Mouse (Mus musculus): ENCODE results near the gene Galntl6.

Galntl6 gene

DNA sequence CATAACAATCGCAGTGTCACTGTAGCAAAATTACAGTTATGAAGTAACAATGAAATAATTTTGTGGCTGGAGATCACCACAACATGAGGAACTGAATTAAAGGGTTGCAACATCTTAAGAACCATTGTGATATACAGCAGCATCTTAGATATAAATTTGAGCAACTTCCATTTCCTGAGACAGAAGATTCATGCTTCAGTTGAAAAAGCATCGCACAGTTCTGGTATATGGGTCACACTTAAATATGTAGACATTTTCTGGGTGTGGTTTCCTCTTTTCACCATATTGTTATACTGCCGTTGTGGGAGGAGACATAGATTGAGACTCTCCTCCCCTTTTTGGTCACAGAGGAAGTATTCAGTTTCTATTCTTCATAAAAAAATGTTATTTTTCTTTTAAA is 667.6 kb downstream of the Galntl6 start:
- DNase-seq, result no peak

DNA sequence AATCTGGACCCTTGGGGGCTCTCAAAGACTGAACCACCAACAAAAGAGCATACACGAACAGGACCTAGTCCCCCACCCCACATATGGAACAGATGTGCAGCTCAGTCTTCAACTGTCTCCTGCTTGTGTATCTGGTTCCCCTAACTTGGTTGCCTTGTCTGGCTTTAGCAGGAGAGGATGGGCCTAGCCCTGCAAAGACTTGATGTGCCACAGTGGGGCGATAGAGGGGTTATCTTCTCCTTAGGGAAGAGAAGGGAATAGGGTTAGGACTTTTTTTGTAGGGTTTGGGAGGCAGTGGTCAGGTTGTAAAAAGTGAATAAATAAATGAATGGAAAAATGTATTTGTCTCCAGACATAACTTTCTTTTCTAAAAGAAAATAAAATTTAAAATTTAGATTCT is 678.2 kb downstream of the Galntl6 start:
- DNase-seq, result no peak

DNA sequence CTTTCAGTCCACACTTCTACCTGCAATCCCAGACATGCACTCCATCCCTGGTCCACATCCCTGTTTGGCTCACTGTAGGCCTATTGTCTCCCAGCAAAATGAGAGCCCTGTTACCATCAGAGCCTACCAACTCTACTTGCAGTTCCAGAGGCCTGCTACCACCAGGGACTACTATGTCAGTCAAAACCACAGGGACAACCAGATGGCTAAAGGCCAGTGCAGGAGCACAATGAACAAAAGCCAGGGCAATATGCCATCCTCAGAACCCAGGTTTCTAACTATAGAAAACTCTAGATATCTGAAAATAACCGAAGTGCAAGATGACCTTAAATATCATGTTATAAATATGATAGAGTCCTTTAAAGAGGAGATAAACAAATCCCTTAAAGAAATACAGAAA is 683.7 kb downstream of the Galntl6 start:
- DNase-seq, result no peak

DNA sequence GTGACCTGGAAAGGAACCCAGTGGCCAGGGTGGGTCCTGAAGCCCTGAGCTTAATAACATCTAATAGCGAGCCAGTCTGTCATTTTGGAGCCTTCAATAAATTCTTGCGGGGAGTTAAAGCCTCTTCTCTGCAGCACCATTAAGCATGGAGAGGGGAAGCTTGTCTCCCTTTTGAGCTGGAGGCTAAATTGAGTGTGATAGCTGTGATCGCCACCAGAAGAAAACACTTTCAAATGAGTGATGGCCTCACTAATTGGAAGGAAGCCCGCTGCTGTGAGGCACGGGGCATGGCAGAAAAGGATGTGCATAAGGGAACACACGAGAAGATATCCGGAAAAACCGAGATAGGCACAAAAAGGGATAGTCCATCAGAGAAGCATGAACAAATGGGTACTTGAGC is 694.6 kb downstream of the Galntl6 start:
- DNase-seq, result no peak

DNA sequence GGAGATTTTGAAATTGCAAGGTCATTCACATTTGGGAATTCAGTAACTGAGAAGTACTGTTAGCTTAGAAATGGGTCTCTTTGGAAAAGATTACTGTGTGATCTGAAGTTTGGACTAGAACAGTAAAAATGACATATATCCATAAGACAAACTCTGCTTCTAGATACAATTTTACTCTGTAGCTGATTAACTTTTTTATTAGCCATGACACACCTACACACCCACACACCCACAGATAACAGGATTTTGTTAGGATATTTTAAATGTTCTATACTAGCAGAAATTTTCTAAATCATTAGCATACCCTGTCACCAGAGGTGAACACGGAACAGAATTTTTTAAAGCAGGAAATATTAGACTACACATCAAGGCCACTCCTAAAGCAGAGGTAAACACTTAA is 722.7 kb downstream of the Galntl6 start:
- no peak for DNase-seq

DNA sequence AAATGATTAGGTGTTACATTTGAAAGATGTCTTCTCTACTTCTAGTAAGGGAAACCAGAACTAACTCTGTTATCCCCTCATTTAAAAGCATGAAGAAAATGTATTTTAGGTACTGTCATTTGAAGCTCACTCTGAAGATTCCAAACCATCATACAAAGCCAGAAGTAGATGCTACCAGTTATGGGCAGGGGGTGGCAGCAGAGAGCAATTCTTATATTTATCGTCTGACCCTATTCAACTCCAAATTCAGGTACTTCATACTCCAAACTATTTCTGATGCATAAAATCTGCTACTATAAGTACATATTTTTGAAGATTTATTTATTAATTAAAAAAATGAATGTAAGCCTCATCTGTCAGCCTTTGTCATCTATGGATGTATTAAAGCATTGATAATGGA is 765.5 kb downstream of the Galntl6 start:
- no peak for DNase-seq

DNA sequence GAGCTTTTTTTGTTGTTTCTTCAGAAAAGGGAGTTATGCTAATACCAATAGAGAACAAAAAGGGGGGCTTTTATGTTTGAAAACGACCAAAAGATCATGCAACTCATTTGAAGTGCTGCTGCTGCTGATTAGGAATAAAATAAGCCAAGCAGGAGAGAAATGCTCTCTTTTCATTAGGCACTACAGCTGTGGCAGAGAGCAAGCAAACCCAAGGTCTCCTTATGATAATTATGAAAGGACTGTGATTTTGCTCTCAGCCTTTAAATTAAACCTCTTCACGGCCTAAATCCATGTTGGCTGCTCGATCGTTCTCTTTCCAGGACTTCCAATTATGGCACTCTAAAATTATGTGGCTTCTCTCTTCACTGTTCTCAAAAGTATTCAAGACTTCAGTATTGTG is 825.7 kb downstream of the Galntl6 start:
- DNase-seq, result no peak

DNA sequence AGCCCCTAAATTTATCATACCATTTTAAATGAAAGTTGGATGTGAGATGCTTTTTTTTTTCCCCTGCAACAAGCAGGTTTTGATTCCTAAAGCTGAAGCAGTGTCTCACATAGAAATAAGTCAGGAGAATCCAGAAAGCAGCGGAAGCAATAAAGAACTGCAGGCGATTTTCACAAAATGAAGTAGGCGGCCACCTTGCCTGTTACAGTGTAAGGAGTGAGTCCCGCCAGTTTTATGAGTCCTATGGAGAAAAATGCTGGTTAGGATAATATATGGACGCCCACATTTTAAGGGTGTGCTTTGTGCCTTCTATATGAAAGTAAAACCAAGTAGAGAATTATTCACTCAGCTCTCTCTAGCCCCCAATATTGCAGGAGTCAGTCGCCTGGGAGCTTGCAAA is 827.5 kb downstream of the Galntl6 start:
- DNase-seq, result no peak

DNA sequence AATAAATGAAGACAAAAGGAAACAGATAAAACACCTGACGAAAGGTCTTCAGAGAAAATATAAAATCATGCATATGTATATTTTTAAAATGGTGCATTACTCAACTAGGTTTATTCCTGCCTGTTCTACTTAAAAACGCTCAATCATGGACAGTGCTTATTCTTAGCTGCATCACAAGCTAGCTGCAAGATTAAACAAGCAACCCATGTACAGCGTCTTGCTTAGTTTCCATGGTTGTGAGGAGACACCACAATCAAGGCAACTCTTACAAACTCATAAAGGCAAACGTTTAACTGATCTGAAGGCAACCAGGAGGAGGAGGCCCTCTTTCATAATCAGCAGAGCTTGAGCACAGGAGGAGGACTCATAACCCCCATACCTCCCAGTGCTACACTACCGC is 830.7 kb downstream of the Galntl6 start:
- no peak for DNase-seq

DNA sequence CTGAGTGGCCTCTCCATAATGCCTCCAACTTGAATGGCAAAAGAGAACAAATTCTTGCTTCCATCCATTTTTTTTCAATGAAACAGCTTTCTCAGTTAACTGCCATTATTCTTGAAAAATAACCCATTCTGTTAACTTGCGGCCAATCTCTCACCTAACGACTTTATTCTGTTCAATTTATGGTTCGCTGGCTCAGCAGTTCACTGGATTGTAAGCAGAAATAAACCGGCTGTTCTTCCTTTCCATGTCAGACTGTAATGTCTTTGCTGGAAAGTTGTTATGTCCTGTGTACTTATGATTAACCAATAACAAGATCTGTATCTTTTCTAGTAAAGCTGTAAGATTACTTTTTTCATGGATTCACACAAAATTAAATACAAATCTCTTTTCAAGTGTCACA is 837.8 kb downstream of the Galntl6 start:
- no peak for DNase-seq

DNA sequence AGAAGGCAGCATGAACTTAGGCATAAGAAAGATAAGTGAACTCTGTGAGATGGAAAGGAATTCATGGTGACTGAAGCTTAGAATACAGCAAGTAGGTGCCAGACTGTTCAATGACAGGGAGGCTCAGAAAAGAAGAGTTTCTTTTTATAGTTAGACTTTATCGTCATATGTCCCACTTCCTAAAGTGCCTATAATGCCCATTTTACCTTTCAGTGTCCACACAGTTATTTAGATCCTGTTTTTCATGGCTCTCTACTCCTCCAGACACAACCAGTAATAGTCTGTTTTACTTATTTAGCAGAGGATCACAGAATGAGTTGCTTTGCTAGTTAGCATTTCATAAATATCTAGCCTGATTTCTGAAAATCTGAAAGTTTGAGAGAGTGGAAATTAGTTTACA is 838.7 kb downstream of the Galntl6 start:
- DNase-seq, result no peak

DNA sequence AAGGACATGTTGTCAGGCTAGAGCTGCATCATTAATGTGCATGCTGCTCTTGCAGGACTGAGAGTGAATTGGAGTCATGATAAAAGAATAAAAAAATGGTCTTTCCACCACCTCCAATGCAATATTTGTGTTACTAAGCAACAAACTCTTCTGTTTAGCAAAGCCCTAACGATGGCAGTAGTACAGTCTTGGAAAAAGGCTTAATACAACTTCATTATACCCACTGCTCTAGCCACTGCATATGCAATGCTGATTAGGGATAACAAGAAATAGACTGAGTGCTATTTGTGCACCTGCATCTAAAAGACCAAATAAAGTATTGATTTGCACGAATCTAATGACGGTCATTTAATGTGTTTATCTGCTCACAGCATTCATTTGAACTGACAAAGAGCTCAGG is 880.2 kb downstream of the Galntl6 start:
- DNase-seq, result no peak

DNA sequence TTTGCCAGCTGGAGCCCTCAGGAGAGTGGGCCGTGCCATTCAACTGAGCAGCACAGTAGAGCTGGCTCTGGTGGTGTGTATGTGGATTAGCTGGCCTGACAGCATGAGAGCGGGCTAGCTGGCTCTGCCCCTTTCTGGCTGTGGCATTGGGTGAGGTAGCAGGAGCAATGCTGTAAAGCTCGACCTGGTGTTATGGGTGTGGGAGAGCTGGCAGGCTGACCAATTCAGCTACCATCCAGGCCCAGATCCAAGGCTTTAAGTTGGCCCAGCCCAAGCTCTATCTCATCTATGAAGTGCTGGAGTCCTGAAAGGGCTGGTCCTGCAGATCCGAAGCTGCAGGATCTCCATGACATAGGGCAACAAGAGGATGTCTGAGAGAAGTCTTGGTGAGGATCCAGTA is 886.9 kb downstream of the Galntl6 start:
- DNase-seq, result no peak

DNA sequence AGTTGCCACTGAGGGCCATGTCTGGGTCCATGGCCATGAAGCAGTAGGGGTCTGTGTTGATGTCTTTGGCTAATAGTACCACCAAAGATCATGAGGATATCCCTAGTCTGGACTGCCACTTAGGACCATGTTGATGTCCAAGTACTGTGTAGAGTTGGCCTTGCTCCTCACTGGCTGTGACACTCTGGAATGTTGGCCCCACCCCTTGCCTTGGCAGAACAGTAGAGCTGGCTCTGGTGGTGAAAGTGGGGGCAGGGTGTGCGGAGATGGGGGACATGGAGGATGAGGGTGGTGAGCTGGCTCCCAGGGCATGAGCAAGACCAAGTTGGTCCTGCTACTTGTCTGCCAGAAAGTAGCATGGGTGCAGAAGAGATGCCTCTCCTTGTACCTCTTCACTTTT is 887.3 kb downstream of the Galntl6 start:
- no peak for DNase-seq

DNA sequence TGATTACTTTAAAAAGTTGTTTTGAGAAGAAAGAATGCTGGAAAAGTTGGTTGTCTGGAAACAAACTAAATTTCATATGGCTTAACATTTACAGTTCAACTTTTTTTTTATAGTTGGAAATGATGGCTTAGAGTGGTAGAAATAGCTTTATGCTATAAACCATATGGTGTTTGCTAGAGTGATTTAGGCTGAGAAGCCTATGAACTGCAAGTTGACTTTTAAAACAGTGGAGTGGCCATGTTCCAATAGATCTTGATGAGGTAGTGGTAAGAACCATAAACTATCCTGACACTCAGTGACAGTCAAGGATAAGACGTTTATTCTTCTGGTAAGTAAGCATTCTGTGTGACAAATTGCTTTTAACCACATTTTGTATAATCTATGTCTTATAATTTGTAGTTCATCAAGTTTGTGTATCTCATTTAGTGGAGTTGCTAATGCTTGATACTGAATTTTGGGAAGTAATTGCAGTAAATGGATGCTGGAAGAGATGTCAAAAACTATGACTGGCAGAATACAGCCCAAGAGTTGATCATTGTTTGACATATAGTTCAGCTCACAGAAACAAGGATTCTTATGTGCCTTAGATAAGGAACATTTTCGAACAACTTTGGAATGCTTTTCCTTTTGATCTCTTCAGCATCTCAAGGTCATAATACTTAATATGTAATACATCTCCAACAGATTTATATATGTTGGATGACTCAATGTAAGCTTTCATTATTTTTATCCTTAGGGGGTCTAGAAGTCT is 888.8 kb downstream of the Galntl6 start:
- DNase-seq, result no peak

DNA sequence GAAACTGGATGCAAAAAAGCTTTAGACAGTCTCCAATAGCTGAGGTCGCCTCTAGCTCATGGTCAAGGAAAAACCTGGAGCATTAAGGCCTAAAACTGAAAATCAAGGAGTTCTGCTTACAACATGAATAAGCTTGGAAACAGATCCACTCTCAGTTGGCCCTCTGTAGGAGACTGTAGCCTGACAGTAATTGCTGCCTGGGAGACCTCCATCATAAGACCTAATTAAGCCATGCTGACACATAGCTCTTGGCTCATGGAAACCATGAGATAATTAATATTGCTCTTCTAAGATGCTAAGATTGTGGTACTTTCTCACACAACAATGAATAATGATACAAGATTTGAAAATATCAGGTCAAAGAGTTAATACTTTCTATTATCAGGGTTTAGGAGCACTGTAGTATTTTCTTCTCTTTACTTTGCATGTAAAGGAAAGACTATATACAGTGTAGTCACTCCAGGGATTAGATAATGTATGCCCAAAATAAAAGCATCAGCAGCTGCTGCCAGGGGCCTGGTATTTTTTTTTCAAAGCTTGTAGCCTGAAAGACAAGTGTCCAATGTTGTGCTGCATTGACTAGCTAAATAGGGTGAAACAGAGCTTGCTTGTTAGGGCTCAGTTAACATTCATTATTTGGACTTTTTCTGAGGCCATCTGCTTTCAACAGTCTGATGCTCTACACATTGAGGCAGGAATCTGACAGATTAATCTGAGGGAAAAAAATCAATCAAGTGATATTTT is 922.8 kb downstream of the Galntl6 start:
- DNase-seq, result no peak

DNA sequence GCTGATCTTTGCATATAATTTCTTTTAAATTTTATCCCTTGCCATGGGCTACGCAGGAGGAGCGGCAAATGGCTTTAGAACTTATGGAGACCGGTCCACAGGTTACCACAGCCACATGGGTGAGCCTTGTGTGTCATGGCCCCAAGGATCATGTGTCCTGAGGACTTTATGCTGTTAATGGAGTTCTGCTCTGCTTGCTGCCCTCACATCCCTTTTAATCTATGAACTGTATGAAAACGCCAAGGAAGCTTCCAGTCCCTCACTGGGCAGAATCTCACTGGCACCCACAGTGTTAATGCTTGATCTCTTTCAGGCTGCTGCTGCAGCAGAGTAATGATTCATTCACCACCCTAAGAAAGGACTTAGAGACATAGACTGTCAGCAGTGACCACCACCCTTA is 935.1 kb downstream of the Galntl6 start:
- DNase-seq, result no peak

DNA sequence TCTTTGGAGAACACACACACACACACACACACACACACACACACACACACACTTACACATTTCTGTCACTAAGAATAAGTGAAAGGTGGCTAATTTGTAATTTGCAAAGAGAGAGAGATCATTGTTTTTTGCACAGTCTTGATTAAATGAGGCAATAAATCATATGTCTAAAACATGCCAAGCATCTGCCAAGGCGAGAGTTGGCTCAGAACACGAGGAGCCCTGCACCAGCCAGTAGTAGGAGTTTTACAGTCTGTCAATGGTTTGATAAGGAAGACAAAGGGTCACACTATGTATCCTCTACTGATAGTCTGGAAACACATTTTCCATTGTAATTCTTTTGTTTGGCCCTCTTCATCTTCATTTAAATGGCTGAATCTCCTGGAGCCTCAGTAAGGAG is 938.3 kb downstream of the Galntl6 start:
- no peak for DNase-seq

DNA sequence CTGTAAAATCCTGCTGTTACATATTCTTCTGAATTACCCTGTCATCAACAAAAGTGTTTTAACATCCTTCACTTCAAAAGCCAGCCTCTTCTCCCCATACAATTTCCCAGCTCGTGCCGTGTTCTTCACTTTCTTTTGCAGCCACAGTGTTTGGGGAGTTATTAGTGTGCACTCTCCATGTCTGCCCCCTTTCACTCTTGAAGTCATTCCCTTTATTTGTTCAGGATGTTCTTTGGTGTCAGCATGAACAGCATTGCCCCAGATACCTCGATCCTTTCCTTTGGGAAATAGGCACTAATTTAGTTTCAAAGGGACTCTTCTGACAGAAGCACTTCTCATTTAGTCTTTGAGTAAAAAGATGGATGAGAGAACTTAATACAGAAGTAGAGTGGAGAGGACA is 939.6 kb downstream of the Galntl6 start:
- no peak for DNase-seq

DNA sequence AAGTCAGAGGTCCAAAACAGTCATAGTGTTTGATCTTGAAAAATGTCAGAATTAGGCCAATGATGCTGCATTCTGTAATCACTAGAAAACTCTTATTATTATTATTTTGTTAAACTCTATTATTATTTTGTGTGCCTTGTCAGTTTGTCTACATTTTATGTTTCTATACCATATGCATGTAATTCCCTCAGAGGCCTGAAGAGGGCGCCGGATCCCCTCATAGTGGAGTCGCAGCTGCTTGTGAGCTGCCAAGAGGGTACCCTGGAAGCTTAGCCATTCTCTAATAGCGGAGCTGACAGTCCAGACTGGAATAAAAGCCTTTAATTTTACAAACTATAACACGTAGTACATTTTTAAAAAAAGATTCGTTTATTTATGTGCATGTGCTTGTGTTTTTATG is 945.8 kb downstream of the Galntl6 start:
- no peak for DNase-seq

DNA sequence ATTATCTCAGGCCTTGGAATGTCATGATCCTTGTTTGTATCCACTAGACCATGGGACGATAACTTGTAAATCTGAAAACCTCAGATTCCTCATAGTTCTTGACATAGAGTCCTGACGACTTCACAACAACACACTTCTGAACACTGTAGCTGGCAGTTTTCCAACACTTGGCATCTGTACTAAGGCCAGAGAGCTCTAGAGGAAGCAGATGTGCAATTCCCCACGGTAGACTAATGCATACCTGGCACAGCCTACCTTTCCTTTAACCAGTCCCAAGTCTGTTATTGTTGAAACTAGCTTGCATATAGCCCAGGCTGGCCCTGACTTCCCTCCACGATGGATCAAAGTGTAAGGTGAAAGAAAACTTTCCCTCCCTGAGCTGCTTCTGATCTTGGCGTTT is 946.9 kb downstream of the Galntl6 start:
- no peak for DNase-seq

DNA sequence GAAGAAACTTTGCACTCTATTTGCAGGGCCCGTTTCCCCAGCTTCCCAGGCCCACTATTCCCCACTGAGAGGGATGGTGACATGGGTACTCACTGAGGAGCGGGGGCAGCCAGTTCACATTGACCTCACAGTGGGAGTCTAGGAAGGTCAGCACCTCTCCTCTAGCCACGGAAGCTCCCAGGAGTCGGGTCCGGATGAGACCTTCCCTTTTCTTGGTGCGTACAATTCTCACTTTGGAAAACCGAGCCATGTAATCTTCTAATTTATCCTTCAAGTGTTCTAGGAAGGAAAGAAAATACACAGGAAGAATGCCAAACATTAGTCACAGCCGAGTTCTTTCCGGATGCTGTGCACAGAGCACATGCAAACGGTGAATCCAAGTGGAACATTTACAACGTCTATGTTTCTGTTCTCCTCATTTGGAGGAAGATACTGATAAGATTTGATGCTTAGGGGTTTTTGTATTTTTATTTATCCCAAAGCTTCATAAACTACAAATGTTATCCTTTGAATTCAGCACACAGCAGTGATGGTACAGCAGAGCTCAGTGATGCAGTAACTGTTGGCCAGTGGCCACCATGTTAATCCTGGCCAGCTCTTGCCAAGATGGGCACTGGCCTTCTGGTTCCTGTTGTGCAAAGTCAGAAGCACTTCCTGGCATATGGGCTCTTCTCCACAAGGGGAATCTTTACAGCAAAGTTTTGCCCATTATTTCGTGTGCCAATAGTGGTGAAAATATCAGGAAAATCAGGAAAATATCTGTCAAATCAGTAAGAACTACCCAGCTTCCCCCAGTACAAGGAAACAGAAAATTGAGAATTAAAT is 949.9 kb downstream of the Galntl6 start:
- no peak for DNase-seq

DNA sequence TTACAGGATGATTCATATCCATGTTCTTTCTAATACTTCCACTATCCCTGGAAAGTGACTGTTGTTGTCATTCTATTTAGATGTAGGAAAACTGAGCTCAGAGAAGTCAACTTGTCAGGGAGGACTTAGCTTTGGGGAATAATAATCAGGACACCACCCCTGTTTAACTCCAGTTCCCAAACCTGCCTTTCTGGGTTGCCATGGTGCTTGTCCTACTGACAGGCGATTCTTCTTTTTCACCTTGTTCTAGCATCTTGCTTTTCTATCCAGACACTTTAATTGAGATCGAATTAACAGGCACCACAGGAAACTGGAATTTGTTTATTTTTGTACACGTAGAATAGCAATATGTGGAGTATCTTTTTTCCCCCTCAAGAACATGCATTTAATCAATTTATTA is 953.3 kb downstream of the Galntl6 start:
- DNase-seq, result no peak

Measured in thymus, postnatal 36 days (tissue).